Mouse (Mus musculus): Measurements from ENCODE around the gene Ano1.

DNA sequence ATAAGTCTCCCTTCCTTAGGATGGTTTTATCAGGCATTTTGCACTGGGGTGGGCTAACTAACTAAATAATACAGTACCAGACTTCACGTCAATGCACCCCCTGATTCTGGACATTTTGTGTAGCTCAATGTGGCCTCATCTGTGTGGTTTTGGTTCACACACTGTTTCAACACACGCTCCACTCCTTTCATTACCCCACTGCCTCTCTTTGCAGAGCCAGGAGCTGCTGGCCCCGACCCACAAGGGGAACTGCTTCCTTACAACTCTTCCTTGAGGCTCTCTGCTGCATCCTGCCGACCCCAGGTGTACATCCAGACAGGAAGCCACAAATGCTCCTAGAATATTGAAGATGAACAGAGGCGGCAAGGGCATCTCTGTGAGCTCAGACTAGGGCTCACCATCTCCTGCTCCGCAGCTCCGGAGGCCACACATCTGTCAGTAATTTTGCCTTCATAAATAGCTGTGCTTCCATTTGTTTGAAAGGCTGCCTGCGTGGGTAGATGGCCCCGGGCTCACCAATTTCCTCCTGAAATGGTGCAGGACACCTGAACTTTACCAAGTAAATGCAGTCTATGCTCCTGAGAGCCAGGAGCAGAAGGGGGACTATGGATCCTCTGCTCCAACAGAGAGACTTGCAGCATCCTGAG lies 17.8 kb upstream of the Ano1 start:
- TF ChIP-seq TCF12 (IDR thresholded peaks at IDR 0.05; ENCODE audit: low read depth, low read length): no peak
- no peak for TF ChIP-seq MXI1 (IDR thresholded peaks at IDR 0.05; ENCODE audit: low read depth, low read length)
- no peak for TF ChIP-seq CTCF (IDR thresholded peaks at IDR 0.05 in 2 of 3, conservative IDR thresholded peaks at IDR 0.05 in 1 of 3; ENCODE audit: control insufficient read depth in 1 of 3, insufficient read depth in 1 of 3, low read depth in 2 of 3, low read length in 3 of 3, poor library complexity in 1 of 3, severe bottlenecking in 1 of 3)
- TF ChIP-seq GABPA (IDR thresholded peaks at IDR 0.05; ENCODE audit: low read depth, low read length): no peak
- TF ChIP-seq MYC (IDR thresholded peaks at IDR 0.05; ENCODE audit: low read depth, low read length): no peak
- no peak for TF ChIP-seq E2F4 (IDR thresholded peaks at IDR 0.05; ENCODE audit: borderline replicate concordance, low read depth, low read length)
- no peak for TF ChIP-seq EP300 (IDR thresholded peaks at IDR 0.05; ENCODE audit: low read depth in 1 of 2, low read length in 2 of 2)
- no peak for TF ChIP-seq RAD21 (IDR thresholded peaks at IDR 0.05; ENCODE audit: low read depth, low read length)
- no peak for TF ChIP-seq CHD2 (IDR thresholded peaks at IDR 0.05; ENCODE audit: low read length)
- TF ChIP-seq TAL1 (IDR thresholded peaks at IDR 0.05; ENCODE audit: low read length): no peak
